25 mouse cellular contexts compared by ENCODE assay signal in genomic region chr1:84399118-84399517, GRCm38 (mm10). TPM values are rescaled to one million over a fixed set of nuclear protein-coding genes. Genes with fewer than 3 reads are reported as not detected.
DNase-seq lines count a peak whose midpoint lies in the region; ATAC-seq and TF ChIP-seq lines count a peak whose summit lies in the region.
"Had no signal": no experiment of that assay in that cellular context is flagged by ENCODE, and none has a peak within 500 bp of the region (broad histone marks: within the 10 kb centered on the region; RNA-seq: fewer than 3 reads in every experiment).

No protein-coding gene starts in this region.

- no peak overlapping the region for H3K4me2 ChIP-seq in heart, embryonic 12.5 days
- H3K4me2 ChIP-seq in kidney, postnatal 0 days (ENCODE audit: low read length): no peak overlapping the region
- H3K4me2 ChIP-seq in kidney, embryonic 15.5 days: no peak overlapping the region
- no peak overlapping the region for H3K4me2 ChIP-seq in liver, embryonic 11.5 days
- H3K4me2 ChIP-seq: embryonic facial prominence, embryonic 12.5 days; forebrain, embryonic 13.5 days had no signal

- no peak overlapping the region for H3K4me3 ChIP-seq in heart, embryonic 12.5 days
- H3K4me3 ChIP-seq in kidney, postnatal 0 days (replicated peaks; ENCODE audit: low read depth, low read length): no peak overlapping the region
- H3K4me3 ChIP-seq in kidney, embryonic 15.5 days (replicated peaks): no peak overlapping the region
- H3K4me3 ChIP-seq in liver, adult 2 months (ENCODE audit: insufficient read depth, low read depth, low read length): no peak overlapping the region
- no peak overlapping the region for H3K4me3 ChIP-seq in liver, embryonic 11.5 days (ENCODE audit: low read depth, low read length)
- H3K4me3 ChIP-seq: embryonic facial prominence, embryonic 10.5 days; embryonic facial prominence, embryonic 12.5 days; forebrain, embryonic 13.5 days had no signal

- H3K4me1 ChIP-seq in heart, embryonic 12.5 days (replicated peaks): peaks cover 1% of the 10 kb centered on the region; the same call in 1 of the 2 replicates
- H3K4me1 ChIP-seq in kidney, postnatal 0 days (replicated peaks; ENCODE audit: insufficient read depth, low read length): no peaks in the 10 kb centered on the region
- H3K4me1 ChIP-seq in kidney, embryonic 15.5 days: no peaks in the 10 kb centered on the region
- H3K4me1 ChIP-seq in liver, adult 2 months (ENCODE audit: control insufficient read depth, insufficient read depth, low read length): peaks cover 10% of the 10 kb centered on the region; the same call in 1 of the 2 replicates
- H3K4me1 ChIP-seq in liver, embryonic 11.5 days (replicated peaks; ENCODE audit: control insufficient read depth, insufficient read depth, low read length): no peaks in the 10 kb centered on the region
- H3K4me1 ChIP-seq: embryonic facial prominence, embryonic 10.5 days; embryonic facial prominence, embryonic 12.5 days; forebrain, embryonic 13.5 days had no signal

- no peak overlapping the region for H3K9ac ChIP-seq in heart, embryonic 12.5 days
- no peak overlapping the region for H3K9ac ChIP-seq in kidney, postnatal 0 days (ENCODE audit: low read depth, low read length)
- H3K9ac ChIP-seq in kidney, embryonic 15.5 days: no peak overlapping the region
- no peak overlapping the region for H3K9ac ChIP-seq in liver, adult 2 months (ENCODE audit: low read depth, low read length)
- no peak overlapping the region for H3K9ac ChIP-seq in liver, embryonic 11.5 days (ENCODE audit: low read depth, low read length)
- H3K9ac ChIP-seq: embryonic facial prominence, embryonic 12.5 days; forebrain, embryonic 13.5 days had no signal

- no peak overlapping the region for H3K27ac ChIP-seq in heart, embryonic 12.5 days (ENCODE audit: poor library complexity, severe bottlenecking)
- H3K27ac ChIP-seq in kidney, postnatal 0 days: no peak overlapping the region
- H3K27ac ChIP-seq in kidney, embryonic 15.5 days: no peak overlapping the region
- H3K27ac ChIP-seq in liver, adult 2 months (replicated peaks; ENCODE audit: insufficient read depth, low read depth, low read length): peak overlapping the region; percentile 12
- no peak overlapping the region for H3K27ac ChIP-seq in liver, embryonic 11.5 days (ENCODE audit: low read depth, low read length)
- H3K27ac ChIP-seq: embryonic facial prominence, embryonic 10.5 days; embryonic facial prominence, embryonic 12.5 days; forebrain, embryonic 13.5 days had no signal

- TF ChIP-seq CTCF in kidney, postnatal 0 days (IDR thresholded peaks at IDR 0.05; ENCODE audit: low read depth): no peak
- no peak for TF ChIP-seq CTCF in liver, adult 2 months (IDR thresholded peaks at IDR 0.05; ENCODE audit: low read depth, low read length)

- H3K27me3 ChIP-seq in heart, embryonic 12.5 days (replicated peaks): no peaks in the 10 kb centered on the region
- H3K27me3 ChIP-seq in kidney, postnatal 0 days (ENCODE audit: insufficient read depth, low read length): no peaks in the 10 kb centered on the region
- H3K27me3 ChIP-seq in kidney, embryonic 15.5 days: no peaks in the 10 kb centered on the region
- H3K27me3 ChIP-seq in liver, adult 2 months (ENCODE audit: control insufficient read depth, insufficient read depth, low read length): no peaks in the 10 kb centered on the region
- H3K27me3 ChIP-seq in liver, embryonic 11.5 days (replicated peaks; ENCODE audit: control insufficient read depth, insufficient read depth, low read length): no peaks in the 10 kb centered on the region
- H3K27me3 ChIP-seq: CH12.LX; embryonic facial prominence, embryonic 12.5 days; forebrain, embryonic 13.5 days had no signal

- 80% methylated on average over 4 of the region's 4 CpGs for WGBS in heart, embryonic 12.5 days
- WGBS in kidney, postnatal 0 days: 79% methylated on average over 4 of the region's 4 CpGs
- 82% methylated on average over 4 of the region's 4 CpGs for WGBS in kidney, embryonic 15.5 days
- WGBS in liver, adult 2 months: 96% methylated on average over 4 of the region's 4 CpGs
- 86% methylated on average over 4 of the region's 4 CpGs for WGBS in liver, embryonic 11.5 days

- H3K9me3 ChIP-seq in heart, embryonic 12.5 days (replicated peaks): no peaks in the 10 kb centered on the region
- no peaks in the 10 kb centered on the region for H3K9me3 ChIP-seq in kidney, postnatal 0 days (replicated peaks; ENCODE audit: low read length)
- no peaks in the 10 kb centered on the region for H3K9me3 ChIP-seq in kidney, embryonic 15.5 days (replicated peaks)
- H3K9me3 ChIP-seq in liver, embryonic 11.5 days (ENCODE audit: control insufficient read depth, low read length): no peaks in the 10 kb centered on the region
- H3K9me3 ChIP-seq: embryonic facial prominence, embryonic 10.5 days; embryonic facial prominence, embryonic 12.5 days; forebrain, embryonic 13.5 days had no signal

- no peak for TF ChIP-seq POLR2A in liver, adult 2 months (IDR thresholded peaks at IDR 0.05; ENCODE audit: extremely low read depth, insufficient read depth, low read length)

- peak; percentile 92 for DNase-seq in heart, adult 11 months
- DNase-seq in kidney, postnatal 0 days (ENCODE audit: low spot score): peak; percentile 47
- no peak for DNase-seq in liver, adult 2 months (ENCODE audit: extremely low read depth, low read depth, low spot score)
- DNase-seq in liver, embryonic 11.5 days (ENCODE audit: low spot score): no peak
- peak; percentile 22 for DNase-seq in lung, postnatal 36 days
- DNase-seq in lung, postnatal 25 days (ENCODE audit: low spot score): no peak
- DNase-seq: adrenal gland, adult 8-10 months; adrenal gland, postnatal 14 days; adrenal gland, postnatal 36 days; B cell, adult 2 months; cerebellum, adult 11-12 months; cerebellum, adult 2 months; cerebellum, adult 9-10 months; cerebellum, postnatal 10 days; cerebellum, postnatal 25 days had no signal

- H3K79me2 ChIP-seq in liver, adult 2 months (ENCODE audit: control insufficient read depth, insufficient read depth, low read length): no peaks in the 10 kb centered on the region

- no peak for ATAC-seq in heart, embryonic 12.5 days (ENCODE audit: insufficient number of reproducible peaks, low FRiP score)
- ATAC-seq in kidney, postnatal 0 days (replicated peaks; ENCODE audit: low FRiP score, low read depth): no peak
- no peak for ATAC-seq in kidney, embryonic 15.5 days (replicated peaks; ENCODE audit: low FRiP score)
- ATAC-seq in liver, embryonic 11.5 days (replicated peaks; ENCODE audit: low FRiP score): no peak
- ATAC-seq: activated CD4-positive, CD25-positive, alpha-beta regulatory T cell, adult 4 months; CD4-positive, CD25-positive, alpha-beta regulatory T cell, adult 4 months; forebrain, embryonic 13.5 days; Patski had no signal

- H3K36me3 ChIP-seq in heart, embryonic 12.5 days: no peaks in the 10 kb centered on the region
- H3K36me3 ChIP-seq in kidney, postnatal 0 days (ENCODE audit: insufficient read depth, low read length): no peaks in the 10 kb centered on the region
- H3K36me3 ChIP-seq in kidney, embryonic 15.5 days: no peaks in the 10 kb centered on the region
- no peaks in the 10 kb centered on the region for H3K36me3 ChIP-seq in liver, adult 2 months (ENCODE audit: control insufficient read depth, insufficient read depth, low read length)
- H3K36me3 ChIP-seq in liver, embryonic 11.5 days (ENCODE audit: control insufficient read depth, insufficient read depth, low read length): no peaks in the 10 kb centered on the region
- H3K36me3 ChIP-seq: embryonic facial prominence, embryonic 10.5 days; embryonic facial prominence, embryonic 12.5 days; G1E had no signal

RNA-seq across cellular contexts. Expression of gene Pid1, which starts 35.1 kb away (rescaled TPM):
- polyA plus RNA-seq in heart, embryonic 12.5 days (2016; fragmentation: Nextera tagmentation; extraction: Ambion mirVana): 7.6 and 8.5 TPM in 2 replicates
- 21.2 and 22.9 TPM in 2 replicates for polyA plus RNA-seq in kidney, postnatal 0 days (2015; fragmentation: Nextera tagmentation; extraction: Ambion mirVana)
- 34.5 and 35.9 TPM in 2 replicates for polyA plus RNA-seq in kidney, embryonic 15.5 days (2015; fragmentation: Nextera tagmentation; extraction: Ambion mirVana)
- 81.7 and 88.7 TPM in 2 replicates for total RNA-seq in liver, adult 2 months (2014; rRNA removed)
- 48.1 and 61.2 TPM in 2 replicates for polyA plus RNA-seq in liver, adult 2 months (2012; rRNA removed)
- polyA plus RNA-seq in liver, embryonic 11.5 days (2014; fragmentation: Nextera tagmentation; extraction: Ambion mirVana): 20.6 and 20.7 TPM in 2 replicates
- total RNA-seq: CH12.LX had no signal
- polyA plus RNA-seq: G1E had no signal

Comparison
In these comparisons a context has a peak if more than half of its experiments do, and no peak if none do; other contexts are left out.
1. DNase-seq: peak in heart, adult 11 months (single experiment), kidney, postnatal 0 days (single experiment) and lung, postnatal 36 days (single experiment); none in liver, adult 2 months (single experiment), liver, embryonic 11.5 days (single experiment) and lung, postnatal 25 days (single experiment).